Comparison of ENCODE assay signal across 18 mouse cellular contexts in the genomic region with DNA sequence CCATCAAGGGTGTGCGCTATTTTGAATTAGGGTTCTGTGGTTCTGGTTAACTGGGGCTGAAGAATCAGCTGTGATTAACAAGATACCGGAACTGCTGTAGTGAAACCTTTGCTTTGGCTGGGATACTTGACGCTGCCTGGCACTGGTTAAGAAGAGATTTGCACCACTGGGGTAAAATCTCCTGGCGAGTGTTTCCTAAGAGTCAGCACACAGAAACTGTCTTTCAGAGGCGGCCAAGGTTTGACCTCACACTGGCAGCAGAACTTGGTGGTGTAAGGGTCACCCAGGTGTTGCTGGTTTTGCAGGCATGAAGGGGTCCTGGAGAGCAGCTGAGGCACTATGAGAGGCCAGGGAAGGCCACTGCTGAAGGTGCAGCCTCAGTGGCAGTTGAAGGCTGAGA.
"Had no signal": no experiment of that assay in that cellular context is flagged by ENCODE, and none has a peak within 500 bp of the region (broad histone marks: within the 10 kb centered on the region; RNA-seq: fewer than 3 reads in every experiment).

No protein-coding gene starts in this region.

- H3K4me3 ChIP-seq: midbrain, embryonic 10.5 days; midbrain, embryonic 12.5 days; myocyte; neural tube, embryonic 13.5 days; neural tube, embryonic 15.5 days had no signal

- ATAC-seq: midbrain, embryonic 16.5 days had no signal

- H3K36me3 ChIP-seq: midbrain, embryonic 10.5 days; midbrain, embryonic 12.5 days; neural tube, embryonic 15.5 days had no signal

- H3K4me2 ChIP-seq: lung, embryonic 14.5 days; midbrain, embryonic 12.5 days; neural tube, embryonic 13.5 days; neural tube, embryonic 15.5 days had no signal

- H3K27me3 ChIP-seq: midbrain, embryonic 12.5 days; neural tube, embryonic 13.5 days; neural tube, embryonic 15.5 days had no signal

- H3K4me1 ChIP-seq: midbrain, embryonic 10.5 days; midbrain, embryonic 12.5 days; neural tube, embryonic 15.5 days had no signal

- DNase-seq: lung, embryonic 14.5 days; lung, postnatal 10 days; lung, postnatal 4 days; midbrain, embryonic 14.5 days; retina, postnatal 1 day; right cerebral cortex, adult 18-20 months; right cerebral cortex, postnatal 25 days; right cerebral cortex, postnatal 4 days; spleen, adult 18-20 months; thymus, adult 18-20 months; thymus, postnatal 14 days; thymus, postnatal 36 days had no signal

- H3K27ac ChIP-seq: midbrain, embryonic 10.5 days; midbrain, embryonic 12.5 days; neural tube, embryonic 13.5 days; neural tube, embryonic 15.5 days had no signal

- H3K9ac ChIP-seq: lung, embryonic 14.5 days; midbrain, embryonic 12.5 days; neural tube, embryonic 13.5 days; neural tube, embryonic 15.5 days had no signal

- H3K9me3 ChIP-seq: midbrain, embryonic 10.5 days; midbrain, embryonic 12.5 days; neural tube, embryonic 13.5 days; neural tube, embryonic 15.5 days had no signal
